Mouse (Mus musculus): Measurements from ENCODE around the gene Rbm41.
A peak's percentile ranks its signal among the peaks of the same experiment; 100 is the strongest.

The Rbm41 gene

DNA sequence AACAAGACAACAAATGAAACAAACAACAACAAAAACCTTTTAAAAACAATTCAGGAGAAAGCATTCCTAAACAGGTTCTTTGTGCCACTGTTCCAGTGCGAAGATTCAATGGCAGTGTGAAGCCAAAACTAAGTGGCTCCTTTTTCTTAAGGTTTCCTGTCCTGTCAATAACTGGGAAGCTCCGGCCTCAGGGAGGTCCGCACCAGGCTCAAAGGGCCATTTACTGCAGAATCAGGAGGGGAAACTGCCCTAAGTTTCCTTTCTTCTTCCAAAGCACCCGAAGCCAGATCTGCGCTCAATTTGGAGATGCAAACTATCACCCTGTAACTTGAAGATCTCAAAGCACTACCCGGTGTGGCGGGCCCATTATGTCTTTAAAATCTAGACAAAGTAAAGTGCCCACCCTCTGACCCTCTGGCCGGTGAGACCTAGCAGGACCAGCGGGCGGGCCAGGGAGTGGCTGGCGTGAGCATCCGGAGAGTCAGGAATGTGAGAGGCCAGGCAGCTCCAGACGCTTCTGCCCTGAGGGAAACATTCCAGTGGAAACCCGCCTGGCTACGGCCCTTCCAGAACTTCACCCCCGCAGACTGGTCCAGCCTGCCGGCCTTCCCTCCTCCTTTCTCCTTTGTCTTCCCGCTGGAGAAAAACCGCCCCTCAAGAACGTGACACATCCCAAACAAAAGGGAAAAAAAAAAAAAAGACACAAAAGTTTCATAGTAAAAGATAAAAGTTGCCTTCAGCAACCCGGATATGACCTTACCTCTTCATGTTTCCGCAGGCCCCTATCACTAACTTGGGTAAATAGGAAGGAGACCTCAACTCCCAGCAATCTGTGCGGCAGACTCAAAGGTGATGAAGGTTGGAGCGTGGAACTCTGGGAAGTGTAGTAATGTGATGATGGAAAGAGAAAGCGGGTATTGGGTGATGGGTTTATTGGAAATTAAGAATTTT lies at the start of gene Rbm41:
Gene Rbm41, minus strand, starts transcription at position 856 of the 951 bp plus-strand sequence.
- H3K36me3 ChIP-seq (ENCODE audit: control insufficient read depth, insufficient read depth, low read length, poor library complexity, severe bottlenecking): 0 out of 2 replicates have a peak, but pooled peaks cover 2% of the 10 kb centered on the region
- no peaks in the 10 kb centered on the region for H3K27me3 ChIP-seq (ENCODE audit: control insufficient read depth, insufficient read depth, low read length, poor library complexity, severe bottlenecking)
- DNase-seq (ENCODE audit: low read depth, low spot score): peak; percentile 70

DNA sequence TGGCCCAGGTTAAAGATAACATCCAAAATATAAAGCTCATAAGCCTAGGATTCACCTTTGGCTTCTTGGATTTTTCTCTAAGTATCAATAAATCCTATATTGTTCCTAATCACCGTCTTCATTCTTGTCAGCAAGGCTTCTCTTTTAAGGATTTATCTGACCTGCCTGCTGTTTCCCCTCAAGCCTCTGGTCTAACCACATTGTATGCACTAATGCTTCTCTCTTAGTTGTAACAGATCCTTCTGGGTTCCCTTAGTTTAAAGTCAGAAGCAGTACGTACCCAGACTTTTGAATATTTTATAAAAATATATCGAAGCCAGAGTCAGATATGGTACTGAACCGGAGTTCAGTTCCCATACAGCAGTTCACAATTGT lies 283 bp upstream of the Rbm41 start:
- DNase-seq (ENCODE audit: low read depth, low spot score): no peak
- Histone ChIP-seq H3K36me3 (ENCODE audit: control insufficient read depth, insufficient read depth, low read length, poor library complexity, severe bottlenecking) (0 out of 2 replicates have a peak, but pooled peaks cover 2% of the 10 kb centered on the region), H3K27me3 (ENCODE audit: control insufficient read depth, insufficient read depth, low read length, poor library complexity, severe bottlenecking) (no peaks in the 10 kb centered on the region)

- Histone ChIP-seq H3K27me3 (ENCODE audit: control insufficient read depth, insufficient read depth, low read length, poor library complexity, severe bottlenecking) (no peaks in the 10 kb centered on the region), H3K36me3 (ENCODE audit: control insufficient read depth, insufficient read depth, low read length, poor library complexity, severe bottlenecking) (no peaks in the 10 kb centered on the region)
- no peak for DNase-seq (ENCODE audit: low read depth, low spot score)
Measured at GRCm38 (mm10) chrX:139982115-139982514, 16.3 kb downstream of the Rbm41 start.

DNA sequence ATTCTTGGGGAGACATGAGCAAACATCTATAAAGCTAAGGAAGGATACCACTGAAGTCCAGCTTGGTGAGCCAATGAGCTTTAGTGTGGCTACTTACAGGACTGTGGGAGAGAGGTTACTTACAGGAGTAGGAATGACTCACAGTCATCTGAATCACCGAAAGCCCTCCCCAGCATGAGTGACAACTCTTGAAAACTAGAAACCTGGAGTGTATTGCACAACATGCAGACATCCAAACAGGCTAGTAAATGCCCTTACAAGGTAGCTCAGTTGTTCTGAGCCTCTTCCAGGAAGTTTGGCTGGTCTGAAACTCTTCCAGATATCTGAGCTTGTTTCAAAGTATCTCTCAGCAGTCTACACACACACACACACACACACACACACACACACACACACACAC lies 64.9 kb downstream of the Rbm41 start:
- DNase-seq (ENCODE audit: low read depth, low spot score): no peak
- H3K27me3 ChIP-seq (ENCODE audit: control insufficient read depth, insufficient read depth, low read length, poor library complexity, severe bottlenecking): no peaks in the 10 kb centered on the region

DNA sequence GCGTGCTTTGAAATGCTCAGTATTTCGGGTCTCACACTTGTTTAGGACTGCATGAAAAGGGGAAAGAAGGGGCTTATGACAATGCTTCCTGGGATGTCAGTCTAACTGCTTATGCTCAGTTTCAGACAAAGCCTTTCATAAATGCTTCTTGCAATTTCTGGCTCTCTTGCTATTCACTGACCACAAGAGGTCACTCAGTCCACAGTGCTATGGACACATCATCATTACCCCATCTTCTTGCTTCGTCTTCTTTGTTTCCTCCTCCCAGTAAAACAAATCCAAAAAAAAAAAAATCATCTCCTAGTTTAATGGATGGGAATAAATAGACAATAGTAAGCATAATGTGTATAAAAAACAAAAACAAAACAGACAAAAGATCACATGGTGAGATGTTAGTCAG lies 65.9 kb downstream of the Rbm41 start:
- Histone ChIP-seq H3K27me3 (ENCODE audit: control insufficient read depth, insufficient read depth, low read length, poor library complexity, severe bottlenecking) (no peaks in the 10 kb centered on the region), H3K36me3 (ENCODE audit: control insufficient read depth, insufficient read depth, low read length, poor library complexity, severe bottlenecking) (no peaks in the 10 kb centered on the region)
- DNase-seq (ENCODE audit: low read depth, low spot score): no peak

More for the DNA sequence above, 64.9 kb downstream of the Rbm41 start:
- no peaks in the 10 kb centered on the region for H3K36me3 ChIP-seq (ENCODE audit: control insufficient read depth, insufficient read depth, low read length, poor library complexity, severe bottlenecking)

DNA sequence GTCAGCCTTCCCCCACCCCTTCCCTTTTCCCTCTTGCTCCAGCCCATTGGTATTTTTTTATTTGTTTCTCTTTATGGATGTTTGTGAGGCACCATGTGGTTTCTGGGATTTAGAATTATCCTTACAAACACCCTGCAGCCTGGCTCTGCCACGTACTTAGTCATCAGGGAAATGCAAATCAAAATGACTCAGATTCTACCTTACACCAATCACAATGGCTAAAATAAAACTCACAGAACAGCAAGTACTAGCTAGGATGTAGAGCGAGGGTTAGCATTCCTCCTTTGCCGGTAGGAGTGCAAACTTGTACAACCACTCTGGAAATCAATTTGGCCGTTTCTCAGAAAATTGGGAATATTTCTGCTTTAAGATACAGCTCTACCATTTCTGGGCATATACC lies 77.8 kb downstream of the Rbm41 start:
- no peaks in the 10 kb centered on the region for H3K36me3 ChIP-seq (ENCODE audit: control insufficient read depth, insufficient read depth, low read length, poor library complexity, severe bottlenecking)
- no peaks in the 10 kb centered on the region for H3K27me3 ChIP-seq (ENCODE audit: control insufficient read depth, insufficient read depth, low read length, poor library complexity, severe bottlenecking)
- DNase-seq (ENCODE audit: low read depth, low spot score): no peak

DNA sequence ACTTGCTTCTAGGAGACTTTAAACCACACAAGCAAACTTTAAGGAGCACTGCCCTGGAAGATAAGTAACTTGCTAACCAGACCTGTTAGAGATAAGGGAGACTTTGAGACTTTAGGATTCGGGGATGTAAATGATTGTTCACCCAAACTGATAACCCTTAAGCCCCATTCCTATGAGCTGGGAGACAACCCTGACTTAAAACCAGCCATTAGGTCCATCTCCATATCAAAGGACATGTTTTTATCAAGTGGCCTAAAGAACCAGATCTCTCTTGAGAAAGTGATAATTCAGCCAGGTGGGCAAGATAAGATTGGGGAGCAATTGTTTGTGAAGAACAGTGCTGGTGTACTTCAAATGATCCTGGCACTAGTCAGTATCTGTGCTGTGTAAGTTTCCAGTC lies 107.0 kb downstream of the Rbm41 start:
- H3K36me3 ChIP-seq (ENCODE audit: control insufficient read depth, insufficient read depth, low read length, poor library complexity, severe bottlenecking): no peaks in the 10 kb centered on the region
- no peak for DNase-seq (ENCODE audit: low read depth, low spot score)

GRCm38 (mm10) chrX:139883221-139883620 lies 115.2 kb downstream of the Rbm41 start:
- Histone ChIP-seq H3K27me3 (ENCODE audit: control insufficient read depth, insufficient read depth, low read length, poor library complexity, severe bottlenecking) (no peaks in the 10 kb centered on the region), H3K36me3 (ENCODE audit: control insufficient read depth, insufficient read depth, low read length, poor library complexity, severe bottlenecking) (no peaks in the 10 kb centered on the region)
- DNase-seq (ENCODE audit: low read depth, low spot score): no peak

More for the DNA sequence above, 107.0 kb downstream of the Rbm41 start:
- no peaks in the 10 kb centered on the region for H3K27me3 ChIP-seq (ENCODE audit: control insufficient read depth, insufficient read depth, low read length, poor library complexity, severe bottlenecking)

- Histone ChIP-seq H3K27me3 (ENCODE audit: control insufficient read depth, insufficient read depth, low read length, poor library complexity, severe bottlenecking) (no peaks in the 10 kb centered on the region), H3K36me3 (ENCODE audit: control insufficient read depth, insufficient read depth, low read length, poor library complexity, severe bottlenecking) (no peaks in the 10 kb centered on the region)
- no peak for DNase-seq (ENCODE audit: low read depth, low spot score)
Measured at GRCm38 (mm10) chrX:139877936-139878335, 120.5 kb downstream of the Rbm41 start.

- no peak for DNase-seq (ENCODE audit: low read depth, low spot score)
- no peaks in the 10 kb centered on the region for H3K27me3 ChIP-seq (ENCODE audit: control insufficient read depth, insufficient read depth, low read length, poor library complexity, severe bottlenecking)
- H3K36me3 ChIP-seq (ENCODE audit: control insufficient read depth, insufficient read depth, low read length, poor library complexity, severe bottlenecking): no peaks in the 10 kb centered on the region
Measured at GRCm38 (mm10) chrX:139877105-139877504, 121.3 kb downstream of the Rbm41 start.

- H3K27me3 ChIP-seq (ENCODE audit: control insufficient read depth, insufficient read depth, low read length, poor library complexity, severe bottlenecking): no peaks in the 10 kb centered on the region
- H3K36me3 ChIP-seq (ENCODE audit: control insufficient read depth, insufficient read depth, low read length, poor library complexity, severe bottlenecking): no peaks in the 10 kb centered on the region
- no peak for DNase-seq (ENCODE audit: low read depth, low spot score)
Measured at GRCm38 (mm10) chrX:139870938-139871791, 127.2 kb downstream of the Rbm41 start, which contains the start of gene Morc4. Gene Morc4 (minus strand): TSS chrX:139871677.

DNA sequence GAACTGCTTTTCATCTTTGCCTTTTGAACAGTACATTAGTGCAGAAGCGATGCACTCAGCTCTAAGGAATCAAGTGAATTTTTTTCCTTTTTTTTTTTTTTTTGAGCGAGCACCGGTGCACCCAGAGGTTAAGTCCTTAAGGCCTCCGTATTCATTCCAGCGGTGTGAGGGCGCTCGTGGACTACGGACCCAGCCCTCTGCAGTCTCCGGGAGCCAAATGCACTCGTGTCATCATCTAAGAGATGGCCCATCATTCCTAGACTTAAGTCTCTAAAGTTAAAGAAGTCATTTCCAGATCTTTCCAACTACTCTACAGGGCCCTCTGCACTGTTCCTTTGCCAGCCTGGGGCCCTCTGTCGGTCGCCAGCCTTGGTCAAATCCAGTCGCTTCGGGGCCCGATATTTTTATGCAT lies 128.1 kb downstream of the Rbm41 start:
- no peaks in the 10 kb centered on the region for H3K36me3 ChIP-seq (ENCODE audit: control insufficient read depth, insufficient read depth, low read length, poor library complexity, severe bottlenecking)
- DNase-seq (ENCODE audit: low read depth, low spot score): no peak
- H3K27me3 ChIP-seq (ENCODE audit: control insufficient read depth, insufficient read depth, low read length, poor library complexity, severe bottlenecking): no peaks in the 10 kb centered on the region

GRCm38 (mm10) chrX:139859402-139859801 lies 139.0 kb downstream of the Rbm41 start:
- DNase-seq (ENCODE audit: low read depth, low spot score): no peak
- no peaks in the 10 kb centered on the region for H3K27me3 ChIP-seq (ENCODE audit: control insufficient read depth, insufficient read depth, low read length, poor library complexity, severe bottlenecking)
- no peaks in the 10 kb centered on the region for H3K36me3 ChIP-seq (ENCODE audit: control insufficient read depth, insufficient read depth, low read length, poor library complexity, severe bottlenecking)

DNA sequence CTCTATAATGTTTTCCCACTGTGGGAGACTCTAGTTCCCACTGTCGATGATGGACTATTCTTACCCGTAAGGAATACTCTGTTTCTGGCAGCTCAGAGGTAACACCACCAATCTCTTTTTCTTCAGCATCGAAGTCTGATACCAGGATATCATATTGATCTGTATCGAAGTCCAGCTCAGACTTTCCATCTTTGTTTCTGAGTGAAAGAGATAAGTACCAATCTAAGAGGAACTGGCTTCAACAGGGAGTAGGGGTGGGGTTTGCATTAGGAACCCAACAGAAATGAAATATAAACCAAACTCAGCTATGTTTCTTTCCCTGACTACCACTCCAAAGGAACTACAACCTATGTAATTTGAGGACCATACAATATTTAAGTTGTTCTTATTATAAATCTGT lies 143.6 kb downstream of the Rbm41 start:
- no peak for DNase-seq (ENCODE audit: low read depth, low spot score)
- Histone ChIP-seq H3K27me3 (ENCODE audit: control insufficient read depth, insufficient read depth, low read length, poor library complexity, severe bottlenecking) (no peaks in the 10 kb centered on the region), H3K36me3 (ENCODE audit: control insufficient read depth, insufficient read depth, low read length, poor library complexity, severe bottlenecking) (no peaks in the 10 kb centered on the region)

- DNase-seq (ENCODE audit: low read depth, low spot score): no peak
- no peaks in the 10 kb centered on the region for H3K36me3 ChIP-seq (ENCODE audit: control insufficient read depth, insufficient read depth, low read length, poor library complexity, severe bottlenecking)
- no peaks in the 10 kb centered on the region for H3K27me3 ChIP-seq (ENCODE audit: control insufficient read depth, insufficient read depth, low read length, poor library complexity, severe bottlenecking)
Measured at GRCm38 (mm10) chrX:139841091-139841490, 157.3 kb downstream of the Rbm41 start.

All from splenic B cell, adult 2 months (primary cell).